Mouse (Mus musculus): ENCODE data around the gene Gm20518.
A peak's percentile ranks its signal among the peaks of the same experiment; 100 is the strongest.

Gene Gm20518

GRCm38 (mm10) chr16:17839976-17840375 is 51.5 kb downstream of the Gm20518 start:
- peak; percentile 79 for DNase-seq

- no peak for DNase-seq
Observed at GRCm38 (mm10) chr16:17838051-17838450, 53.4 kb downstream of the Gm20518 start, which contains the start of gene Car15. Gene Car15, minus strand, starts transcription at chr16:17838364.

- DNase-seq, result no peak
Observed at GRCm38 (mm10) chr16:17835481-17835880, 56.0 kb downstream of the Gm20518 start.

GRCm38 (mm10) chr16:17834543-17834942 is 56.9 kb downstream of the Gm20518 start:
- no peak for DNase-seq

- peak; percentile 65 to 74 for DNase-seq
Observed at GRCm38 (mm10) chr16:17833681-17834399, 57.6 kb downstream of the Gm20518 start.

- peak; percentile 58 to 59 for DNase-seq
Observed at GRCm38 (mm10) chr16:17833321-17833680, 58.2 kb downstream of the Gm20518 start.

- DNase-seq, result no peak
Observed at GRCm38 (mm10) chr16:17832821-17833220, 58.6 kb downstream of the Gm20518 start, which contains the start of gene B830017H08Rik. Gene B830017H08Rik, plus strand, starts transcription at chr16:17833121.

- DNase-seq, result no peak
Observed at GRCm38 (mm10) chr16:17831781-17832180, 59.7 kb downstream of the Gm20518 start.

- no peak for DNase-seq
Observed at GRCm38 (mm10) chr16:17830385-17831178, 60.9 kb downstream of the Gm20518 start.

GRCm38 (mm10) chr16:17828867-17829266 is 62.6 kb downstream of the Gm20518 start:
- no peak for DNase-seq

GRCm38 (mm10) chr16:17828229-17828628 is 63.2 kb downstream of the Gm20518 start:
- no peak for DNase-seq

GRCm38 (mm10) chr16:17826500-17826899 is 65.0 kb downstream of the Gm20518 start:
- peak; percentile 57 to 67 for DNase-seq

GRCm38 (mm10) chr16:17816528-17816927 is 74.9 kb downstream of the Gm20518 start:
- DNase-seq, result no peak

GRCm38 (mm10) chr16:17815411-17816402 is 75.8 kb downstream of the Gm20518 start:
- peak; percentile 63 to 66 for DNase-seq

GRCm38 (mm10) chr16:17813173-17813572 is 78.3 kb downstream of the Gm20518 start:
- no peak for DNase-seq

- no peak for DNase-seq
Observed at GRCm38 (mm10) chr16:17812120-17812519, 79.4 kb downstream of the Gm20518 start.

GRCm38 (mm10) chr16:17809711-17810110 is 81.8 kb downstream of the Gm20518 start:
- DNase-seq, result no peak

GRCm38 (mm10) chr16:17809125-17809524 is 82.3 kb downstream of the Gm20518 start:
- no peak for DNase-seq

GRCm38 (mm10) chr16:17807192-17808009 is 84.1 kb downstream of the Gm20518 start:
- DNase-seq, result peak; percentile 81 to 86

GRCm38 (mm10) chr16:17806581-17807191 is 84.8 kb downstream of the Gm20518 start:
- peak; percentile 38 to 50 for DNase-seq

- no peak for DNase-seq
Observed at GRCm38 (mm10) chr16:17804982-17805381, 86.5 kb downstream of the Gm20518 start.
